Mouse (Mus musculus): ENCODE results near the gene Ube4b. TPM values are rescaled to one million over a fixed set of nuclear protein-coding genes. Genes with fewer than 3 reads are reported as not detected.

Ube4b gene
- polyA plus RNA-seq, 1 experiment from 2014 or later: 53.3 TPM

GRCm38 (mm10) chr4:149404640-149405465, 21.7 kb downstream of the Ube4b start:
- H3K4me2 ChIP-seq (replicated peaks; ENCODE audit: low read depth, low read length): no peak overlapping the region
- H3K9me3 ChIP-seq (ENCODE audit: control insufficient read depth, low read length): no peaks in the 10 kb centered on the region
- no peak for DNase-seq (ENCODE audit: low spot score)
- ATAC-seq (ENCODE audit: low FRiP score): no peak
- no peak overlapping the region for H3K4me3 ChIP-seq (ENCODE audit: low read depth, low read length)
- no peaks in the 10 kb centered on the region for H3K27me3 ChIP-seq (ENCODE audit: control insufficient read depth, insufficient read depth, low read length)
- H3K9ac ChIP-seq (ENCODE audit: low read depth, low read length): no peak overlapping the region
- H3K27ac ChIP-seq (ENCODE audit: low read depth, low read length): no peak overlapping the region
- 75% methylated on average over 19 of the region's 19 CpGs for WGBS
- peaks cover 6% of the 10 kb centered on the region for H3K4me1 ChIP-seq (replicated peaks; ENCODE audit: control insufficient read depth, insufficient read depth, low read length)
- no peaks in the 10 kb centered on the region for H3K36me3 ChIP-seq (ENCODE audit: control insufficient read depth, insufficient read depth, low read length)

GRCm38 (mm10) chr4:149403037-149403436, 23.5 kb downstream of the Ube4b start:
- Histone ChIP-seq H3K4me1 (replicated peaks; ENCODE audit: control insufficient read depth, insufficient read depth, low read length) (peaks cover 6% of the 10 kb centered on the region), H3K4me2 (replicated peaks; ENCODE audit: low read depth, low read length) (no peak overlapping the region), H3K9me3 (ENCODE audit: control insufficient read depth, low read length) (no peaks in the 10 kb centered on the region), H3K9ac (ENCODE audit: low read depth, low read length) (no peak overlapping the region), H3K27me3 (ENCODE audit: control insufficient read depth, insufficient read depth, low read length) (no peaks in the 10 kb centered on the region), H3K36me3 (ENCODE audit: control insufficient read depth, insufficient read depth, low read length) (no peaks in the 10 kb centered on the region), H3K27ac (ENCODE audit: low read depth, low read length) (no peak overlapping the region), H3K4me3 (ENCODE audit: low read depth, low read length) (no peak overlapping the region)
- DNase-seq (ENCODE audit: low spot score) (no peak), ATAC-seq (ENCODE audit: low FRiP score) (no peak)
- WGBS: 35% methylated on average over 6 of the region's 6 CpGs

- H3K27ac ChIP-seq (ENCODE audit: low read depth, low read length): no peak overlapping the region
- no peaks in the 10 kb centered on the region for H3K27me3 ChIP-seq (ENCODE audit: control insufficient read depth, insufficient read depth, low read length)
- 91% methylated on average over 8 of the region's 8 CpGs for WGBS
- H3K4me3 ChIP-seq (ENCODE audit: low read depth, low read length): no peak overlapping the region
- DNase-seq (ENCODE audit: low spot score) (no peak), ATAC-seq (ENCODE audit: low FRiP score) (no peak)
- H3K9ac ChIP-seq (ENCODE audit: low read depth, low read length): no peak overlapping the region
- H3K4me2 ChIP-seq (replicated peaks; ENCODE audit: low read depth, low read length): no peak overlapping the region
- H3K36me3 ChIP-seq (ENCODE audit: control insufficient read depth, insufficient read depth, low read length): 0 out of 2 replicates have a peak, but pooled peaks cover 3% of the 10 kb centered on the region
- H3K9me3 ChIP-seq (ENCODE audit: control insufficient read depth, low read length): no peaks in the 10 kb centered on the region
- peaks cover 6% of the 10 kb centered on the region for H3K4me1 ChIP-seq (replicated peaks; ENCODE audit: control insufficient read depth, insufficient read depth, low read length)
Observed at GRCm38 (mm10) chr4:149401591-149401982, 25.0 kb downstream of the Ube4b start.

- Histone ChIP-seq H3K36me3 (ENCODE audit: control insufficient read depth, insufficient read depth, low read length) (0 out of 2 replicates have a peak, but pooled peaks cover 3% of the 10 kb centered on the region), H3K9me3 (ENCODE audit: control insufficient read depth, low read length) (no peaks in the 10 kb centered on the region), H3K4me1 (replicated peaks; ENCODE audit: control insufficient read depth, insufficient read depth, low read length) (peaks cover 6% of the 10 kb centered on the region), H3K4me2 (replicated peaks; ENCODE audit: low read depth, low read length) (no peak overlapping the region), H3K27ac (ENCODE audit: low read depth, low read length) (no peak overlapping the region), H3K27me3 (ENCODE audit: control insufficient read depth, insufficient read depth, low read length) (no peaks in the 10 kb centered on the region), H3K9ac (ENCODE audit: low read depth, low read length) (no peak overlapping the region), H3K4me3 (ENCODE audit: low read depth, low read length) (no peak overlapping the region)
- DNase-seq (ENCODE audit: low spot score) (no peak), ATAC-seq (ENCODE audit: low FRiP score) (no peak)
- 88% methylated on average over 12 of the region's 12 CpGs for WGBS
Observed at GRCm38 (mm10) chr4:149400878-149401590, 25.5 kb downstream of the Ube4b start.

- ATAC-seq (ENCODE audit: low FRiP score): no peak
- Histone ChIP-seq H3K4me3 (ENCODE audit: low read depth, low read length) (no peak overlapping the region), H3K9me3 (ENCODE audit: control insufficient read depth, low read length) (no peaks in the 10 kb centered on the region), H3K27ac (ENCODE audit: low read depth, low read length) (no peak overlapping the region), H3K9ac (ENCODE audit: low read depth, low read length) (no peak overlapping the region), H3K36me3 (ENCODE audit: control insufficient read depth, insufficient read depth, low read length) (0 out of 2 replicates have a peak, but pooled peaks cover 3% of the 10 kb centered on the region), H3K4me1 (replicated peaks; ENCODE audit: control insufficient read depth, insufficient read depth, low read length) (peaks cover 4% of the 10 kb centered on the region), H3K27me3 (ENCODE audit: control insufficient read depth, insufficient read depth, low read length) (no peaks in the 10 kb centered on the region), H3K4me2 (replicated peaks; ENCODE audit: low read depth, low read length) (no peak overlapping the region)
- 77% methylated on average over 4 of the region's 4 CpGs for WGBS
- no peak for DNase-seq (ENCODE audit: low spot score)
Observed at GRCm38 (mm10) chr4:149399331-149399910, 27.1 kb downstream of the Ube4b start.

GRCm38 (mm10) chr4:149398181-149398735, 28.3 kb downstream of the Ube4b start:
- H3K4me3 ChIP-seq (ENCODE audit: low read depth, low read length): no peak overlapping the region
- H3K4me1 ChIP-seq (replicated peaks; ENCODE audit: control insufficient read depth, insufficient read depth, low read length): no peaks in the 10 kb centered on the region
- no peak overlapping the region for H3K9ac ChIP-seq (ENCODE audit: low read depth, low read length)
- ATAC-seq (ENCODE audit: low FRiP score) (no peak), DNase-seq (ENCODE audit: low spot score) (no peak)
- 92% methylated on average over 9 of the region's 9 CpGs for WGBS
- 0 out of 2 replicates have a peak, but pooled peaks cover 3% of the 10 kb centered on the region for H3K36me3 ChIP-seq (ENCODE audit: control insufficient read depth, insufficient read depth, low read length)
- no peaks in the 10 kb centered on the region for H3K9me3 ChIP-seq (ENCODE audit: control insufficient read depth, low read length)
- H3K27ac ChIP-seq (ENCODE audit: low read depth, low read length): no peak overlapping the region
- H3K27me3 ChIP-seq (ENCODE audit: control insufficient read depth, insufficient read depth, low read length): no peaks in the 10 kb centered on the region
- no peak overlapping the region for H3K4me2 ChIP-seq (replicated peaks; ENCODE audit: low read depth, low read length)

GRCm38 (mm10) chr4:149396433-149397306, 29.9 kb downstream of the Ube4b start:
- 0 out of 2 replicates have a peak overlapping the region, but pooled peaks have one; percentile 10 for H3K27ac ChIP-seq (ENCODE audit: low read depth, low read length)
- H3K36me3 ChIP-seq (ENCODE audit: control insufficient read depth, insufficient read depth, low read length): 0 out of 2 replicates have a peak, but pooled peaks cover 3% of the 10 kb centered on the region
- H3K9me3 ChIP-seq (ENCODE audit: control insufficient read depth, low read length): no peaks in the 10 kb centered on the region
- H3K4me2 ChIP-seq (replicated peaks; ENCODE audit: low read depth, low read length): no peak overlapping the region
- H3K4me1 ChIP-seq (replicated peaks; ENCODE audit: control insufficient read depth, insufficient read depth, low read length): no peaks in the 10 kb centered on the region
- 71% methylated on average over 20 of the region's 21 CpGs for WGBS
- H3K27me3 ChIP-seq (ENCODE audit: control insufficient read depth, insufficient read depth, low read length): no peaks in the 10 kb centered on the region
- DNase-seq (ENCODE audit: low spot score): no peak
- no peak overlapping the region for H3K4me3 ChIP-seq (ENCODE audit: low read depth, low read length)
- no peak for ATAC-seq (ENCODE audit: low FRiP score)
- no peak overlapping the region for H3K9ac ChIP-seq (ENCODE audit: low read depth, low read length)

GRCm38 (mm10) chr4:149395581-149395980, 31.0 kb downstream of the Ube4b start:
- no peak overlapping the region for H3K27ac ChIP-seq (ENCODE audit: low read depth, low read length)
- no peak for ATAC-seq (ENCODE audit: low FRiP score)
- H3K9me3 ChIP-seq (ENCODE audit: control insufficient read depth, low read length): no peaks in the 10 kb centered on the region
- 82% methylated on average over 6 of the region's 6 CpGs for WGBS
- no peak overlapping the region for H3K4me3 ChIP-seq (ENCODE audit: low read depth, low read length)
- no peak for DNase-seq (ENCODE audit: low spot score)
- no peak overlapping the region for H3K9ac ChIP-seq (ENCODE audit: low read depth, low read length)
- H3K36me3 ChIP-seq (ENCODE audit: control insufficient read depth, insufficient read depth, low read length): 0 out of 2 replicates have a peak, but pooled peaks cover 3% of the 10 kb centered on the region
- H3K4me2 ChIP-seq (replicated peaks; ENCODE audit: low read depth, low read length): no peak overlapping the region
- no peaks in the 10 kb centered on the region for H3K4me1 ChIP-seq (replicated peaks; ENCODE audit: control insufficient read depth, insufficient read depth, low read length)
- no peaks in the 10 kb centered on the region for H3K27me3 ChIP-seq (ENCODE audit: control insufficient read depth, insufficient read depth, low read length)

All from hindbrain, embryonic 11.5 days (tissue).